Mouse (Mus musculus): Measurements from ENCODE around the gene Caly. TPM values are rescaled to one million over a fixed set of nuclear protein-coding genes. Genes with fewer than 3 reads are reported as not detected.

The Caly gene
- polyA plus RNA-seq (2015; fragmentation: Nextera tagmentation; extraction: Ambion mirVana) = 0.23 and 0.30 TPM in 2 replicates

GRCm38 (mm10) chr7:140082242-140082678 lies at the start of gene Caly:
TSS of gene Caly (minus strand) at chr7:140082548.

GRCm38 (mm10) chr7:140116329-140117054 lies 34.1 kb upstream of the Caly start, which contains the start of gene Echs1:
TSS of gene Echs1 (minus strand) at chr7:140116476.

GRCm38 (mm10) chr7:140115583-140116328 lies 33.4 kb upstream of the Caly start, which contains the start of gene Paox:
TSS of gene Paox (plus strand) at chr7:140115799.

GRCm38 (mm10) chr7:140101993-140102860 lies 19.9 kb upstream of the Caly start, which contains the start of gene Fuom:
TSS of gene Fuom (minus strand) at chr7:140102441.

GRCm38 (mm10) chr7:140092924-140093528 lies 10.7 kb upstream of the Caly start, which contains the start of gene Prap1:
TSS of gene Prap1 (plus strand) at chr7:140093395.

GRCm38 (mm10) chr7:140048361-140049114 lies 33.8 kb downstream of the Caly start, which contains the start of gene Msx3:
TSS of gene Msx3 (minus strand) at chr7:140049089.

GRCm38 (mm10) chr7:140036281-140037170 lies 45.8 kb downstream of the Caly start, which contains the start of the genes Zfp511 and Tubgcp2:
TSS of gene Zfp511 (plus strand) at chr7:140036391.
TSS of gene Tubgcp2 (minus strand) at chr7:140036669.

Other genes starting within 250 kb of the Caly start
- 0.40 and 1.5 TPM in 2 replicates for gene Adgra1, start 248.4 kb downstream of the Caly start, polyA plus RNA-seq (2015; fragmentation: Nextera tagmentation; extraction: Ambion mirVana)
- not detected in 2 replicates for gene Kndc1, start 187.9 kb downstream of the Caly start, polyA plus RNA-seq (2015; fragmentation: Nextera tagmentation; extraction: Ambion mirVana)
- gene Utf1, start 138.8 kb downstream of the Caly start, polyA plus RNA-seq (2015; fragmentation: Nextera tagmentation; extraction: Ambion mirVana) = not detected in 2 replicates
- gene 6430531B16Rik, start 103.8 kb downstream of the Caly start, polyA plus RNA-seq (2015; fragmentation: Nextera tagmentation; extraction: Ambion mirVana) = 0.57 and 0.61 TPM in 2 replicates
- 8.6 and 11.5 TPM in 2 replicates for gene Adam8, start 90.0 kb downstream of the Caly start, polyA plus RNA-seq (2015; fragmentation: Nextera tagmentation; extraction: Ambion mirVana)
- gene Zfp511, start 46.2 kb downstream of the Caly start, polyA plus RNA-seq (2015; fragmentation: Nextera tagmentation; extraction: Ambion mirVana) = 21.9 and 22.6 TPM in 2 replicates
- gene Tubgcp2, start 45.9 kb downstream of the Caly start, polyA plus RNA-seq (2015; fragmentation: Nextera tagmentation; extraction: Ambion mirVana) = 28.0 TPM in 2 replicates
- not detected in 2 replicates for gene Msx3, start 33.5 kb downstream of the Caly start, polyA plus RNA-seq (2015; fragmentation: Nextera tagmentation; extraction: Ambion mirVana)
- not detected in 2 replicates for gene Prap1, start 10.8 kb upstream of the Caly start, polyA plus RNA-seq (2015; fragmentation: Nextera tagmentation; extraction: Ambion mirVana)
- gene Fuom, start 19.9 kb upstream of the Caly start, polyA plus RNA-seq (2015; fragmentation: Nextera tagmentation; extraction: Ambion mirVana) = 9.7 and 10.0 TPM in 2 replicates
- gene Paox, start 33.3 kb upstream of the Caly start, polyA plus RNA-seq (2015; fragmentation: Nextera tagmentation; extraction: Ambion mirVana) = 14.4 and 15.9 TPM in 2 replicates
- 45.9 and 53.3 TPM in 2 replicates for gene Echs1, start 33.9 kb upstream of the Caly start, polyA plus RNA-seq (2015; fragmentation: Nextera tagmentation; extraction: Ambion mirVana)
- gene Mtg1, start 55.0 kb upstream of the Caly start, polyA plus RNA-seq (2015; fragmentation: Nextera tagmentation; extraction: Ambion mirVana) = 16.9 and 18.4 TPM in 2 replicates
- gene Sprn, start 72.3 kb upstream of the Caly start, polyA plus RNA-seq (2015; fragmentation: Nextera tagmentation; extraction: Ambion mirVana) = 0.04 TPM in 1 of 2 replicates, not detected in the other
- gene Olfr522, start 82.2 kb upstream of the Caly start, polyA plus RNA-seq (2015; fragmentation: Nextera tagmentation; extraction: Ambion mirVana) = not detected in 2 replicates
- not detected in 2 replicates for gene Olfr523, start 90.7 kb upstream of the Caly start, polyA plus RNA-seq (2015; fragmentation: Nextera tagmentation; extraction: Ambion mirVana)
- not detected in 2 replicates for gene Olfr524, start 123.4 kb upstream of the Caly start, polyA plus RNA-seq (2015; fragmentation: Nextera tagmentation; extraction: Ambion mirVana)
- gene Cd163l1, start 135.7 kb upstream of the Caly start, polyA plus RNA-seq (2015; fragmentation: Nextera tagmentation; extraction: Ambion mirVana) = 0.65 and 1.1 TPM in 2 replicates
- 0.04 and 0.07 TPM in 2 replicates for gene 5830411N06Rik, start 164.7 kb upstream of the Caly start, polyA plus RNA-seq (2015; fragmentation: Nextera tagmentation; extraction: Ambion mirVana)
- not detected in 2 replicates for gene Olfr525, start 238.3 kb upstream of the Caly start, polyA plus RNA-seq (2015; fragmentation: Nextera tagmentation; extraction: Ambion mirVana)

Measured in spleen, postnatal 0 days (tissue).